Mouse (Mus musculus) CH12.LX (cell line): Measurements from ENCODE around the gene Zfand5. TPM values are rescaled to one million over a fixed set of nuclear protein-coding genes. Genes with fewer than 3 reads are reported as not detected.

ENCODE experiments used
- DNase-seq: peaks from one replicate; pipeline ENCODE4 v3.0.0-alpha.2; 2013; ENCODE audit errors: extremely low read depth
- H3K27ac ChIP-seq: 2 replicates; pipeline ENCODE4 v1.5.1; 2012; ENCODE audit warnings: low read depth, mild to moderate bottlenecking, control low read depth, moderate library complexity; ENCODE audit not compliant: insufficient read depth
- H3K27me3 ChIP-seq: replicated peaks from 2 replicates; pipeline ENCODE3; 2012; ENCODE audit warnings: inconsistent platforms
- H3K36me3 ChIP-seq, 2 experiments: replicated peaks in 1 of 2; 2 replicates each; pipeline versions ENCODE3 to v1.6.1; 2012; ENCODE audit warnings: inconsistent platforms in 1 of 2, low read length in 1 of 2, mild to moderate bottlenecking in 1 of 2, mixed read lengths in 1 of 2, moderate library complexity in 1 of 2; ENCODE audit not compliant: control insufficient read depth in 1 of 2, insufficient read depth in 1 of 2
- H3K4me1 ChIP-seq, 2 experiments: 2 replicates each; pipeline ENCODE4 v1.6.1; 2012; ENCODE audit warnings: inconsistent platforms in 1 of 2, moderate library complexity in 1 of 2; ENCODE audit not compliant: insufficient read depth in 2 of 2, control insufficient read depth in 1 of 2
- H3K4me2 ChIP-seq: 2 replicates; pipeline ENCODE4 v1.6.1; 2012; ENCODE audit warnings: low read depth, mild to moderate bottlenecking, control low read depth; ENCODE audit not compliant: poor library complexity, insufficient read depth, severe bottlenecking
- H3K4me3 ChIP-seq, 3 experiments: fragments of 150-350 bp in 1 of 3; sonication (generic) in 1 of 3; replicated peaks in 1 of 3; 2 replicates each; pipeline versions ENCODE3 to v1.5.1; 2011 to 2012; ENCODE audit warnings: low read depth in 2 of 3, low read length in 2 of 3, mild to moderate bottlenecking in 2 of 3, moderate library complexity in 2 of 3, control low read depth in 1 of 3, improper control_type of control experiment in 1 of 3, inconsistent platforms in 1 of 3, mixed read lengths in 1 of 3; ENCODE audit not compliant: poor library complexity in 1 of 3
- H3K79me2 ChIP-seq: replicated peaks from 2 replicates; pipeline ENCODE4 v1.6.1; 2012; ENCODE audit warnings: mild to moderate bottlenecking, moderate library complexity; ENCODE audit not compliant: control insufficient read depth, poor library complexity, insufficient read depth, severe bottlenecking; ENCODE audit errors: extremely low read depth
- H3K9ac ChIP-seq: 2 replicates; pipeline ENCODE4 v1.6.1; 2012; ENCODE audit warnings: low read depth, mild to moderate bottlenecking, control low read depth, moderate library complexity; ENCODE audit not compliant: insufficient read depth
- H3K9me3 ChIP-seq: replicated peaks from 2 replicates; pipeline ENCODE3; 2012; ENCODE audit warnings: low read length, inconsistent platforms, mixed read lengths
- BHLHE40 ChIP-seq: IDR thresholded peaks from 2 replicates; pipeline ENCODE4 v1.6.1; 2011; ENCODE audit warnings: mild to moderate bottlenecking, low read depth, low read length, improper control_type of control experiment
- CHD2 ChIP-seq: IDR thresholded peaks from 2 replicates; pipeline ENCODE4 v1.6.1; 2011; ENCODE audit warnings: low read length, improper control_type of control experiment
- GABPA ChIP-seq: IDR thresholded peaks from 2 replicates; pipeline ENCODE4 v1.6.1; 2012; ENCODE audit warnings: low read depth, low read length, improper control_type of control experiment, inconsistent platforms; ENCODE audit not compliant: insufficient replicate concordance
- IRF4 ChIP-seq: IDR thresholded peaks from 2 replicates; pipeline ENCODE4 v1.6.1; 2014; ENCODE audit warnings: low read depth, mild to moderate bottlenecking, inconsistent platforms, low read length, improper control_type of control experiment
- JUN ChIP-seq: IDR thresholded peaks from 2 replicates; pipeline ENCODE4 v1.6.1; 2011; ENCODE audit warnings: low read depth, mild to moderate bottlenecking, low read length, improper control_type of control experiment, moderate library complexity; ENCODE audit not compliant: insufficient read depth
- MEF2A ChIP-seq: IDR thresholded peaks from 2 replicates; pipeline ENCODE4 v1.6.1; 2014; ENCODE audit warnings: low read depth, mild to moderate bottlenecking, inconsistent platforms, low read length, improper control_type of control experiment, borderline replicate concordance
- MXI1 ChIP-seq: IDR thresholded peaks from 2 replicates; pipeline ENCODE4 v1.6.1; 2011; ENCODE audit warnings: mild to moderate bottlenecking, low read depth, low read length, improper control_type of control experiment
- MYC ChIP-seq: IDR thresholded peaks from 2 replicates; pipeline ENCODE4 v1.6.1; 2011; ENCODE audit warnings: low read depth, mild to moderate bottlenecking, improper control_type of control experiment, low read length
- SIN3A ChIP-seq: IDR thresholded peaks from 2 replicates; pipeline ENCODE4 v1.6.1; 2012; ENCODE audit warnings: low read length, improper control_type of control experiment, inconsistent platforms
- USF1 ChIP-seq: IDR thresholded peaks from 2 replicates; pipeline ENCODE4 v1.6.1; 2014; ENCODE audit warnings: low read depth, mild to moderate bottlenecking, inconsistent platforms, low read length, improper control_type of control experiment
- USF2 ChIP-seq: conservative IDR thresholded peaks from 2 replicates; pipeline ENCODE4 v1.6.1; 2011; ENCODE audit warnings: low read depth, low read length, improper control_type of control experiment
- ZKSCAN1 ChIP-seq: IDR thresholded peaks from 2 replicates; pipeline ENCODE4 v1.6.1; 2012; ENCODE audit warnings: low read depth, inconsistent platforms, low read length, improper control_type of control experiment, borderline replicate concordance
- ZMIZ1 ChIP-seq: IDR thresholded peaks from 2 replicates; pipeline ENCODE4 v1.6.1; 2012; ENCODE audit warnings: low read depth, mild to moderate bottlenecking, inconsistent platforms, low read length, improper control_type of control experiment
- ZNF384 ChIP-seq: IDR thresholded peaks from 2 replicates; pipeline ENCODE4 v1.6.1; 2012; ENCODE audit warnings: low read depth, low read length, improper control_type of control experiment, inconsistent platforms
- dilution Hi-C: fragments of 300-500 bp; cut with MboI; formaldehyde crosslinking; loops from 2 replicates; pipeline ENCODE4 v1.14.3; 2020; ENCODE audit warnings: low sequenced_read_pairs; ENCODE audit not compliant: extremely low pct_unique_long_range_greater_than_20kb, extremely low pct_ligation_motif_present
- in situ Hi-C: fragments of 300-500 bp; cut with MboI; formaldehyde crosslinking; loops from 3 replicates; pipeline ENCODE4 v1.14.3; 2019; ENCODE audit warnings: low sequenced_read_pairs, low pct_ligation_motif_present, low pct_unique_long_range_greater_than_20kb, mixed read lengths
- polyA plus RNA-seq: library from polyadenylated mRNA; unstranded; fragments of >175 nt; gene quantifications from 2 replicates; pipeline ENCODE4 v1.2.1, GENCODE M21; 2012; ENCODE audit warnings: low read depth; ENCODE audit not compliant: insufficient read length
- total RNA-seq, 2 experiments: library from RNA; depleted of rRNA; stranded (reverse); fragments of 300-350 nt in 1 of 2; fragments of >200 nt in 1 of 2; gene quantifications; 2 replicates each; pipeline ENCODE4 v1.2.3; 2012 to 2014

Gene Zfand5
- total and polyA plus RNA-seq, 3 experiments, result 40.9 to 87.9 (median 71.8) TPM

- Histone ChIP-seq H3K36me3 (no peaks in the 10 kb centered on the region), H3K4me1 (peaks cover 0 to 1% of the 10 kb centered on the region in 2 experiments; a peak in 2 of 4 replicates), H3K4me2 (no peak overlapping the region), H3K79me2 (no peaks in the 10 kb centered on the region), H3K9me3 (no peaks in the 10 kb centered on the region), H3K27me3 (no peaks in the 10 kb centered on the region), H3K4me3 (no peak overlapping the region), H3K9ac (no peak overlapping the region), H3K27ac (no peak overlapping the region)
- no peak for DNase-seq
- dilution Hi-C loops, result no loop called here
- in situ Hi-C loops, result no loop called here
- no peak for TF ChIP-seq GABPA
- TF ChIP-seq BHLHE40, result no peak
Measured at GRCm38 (mm10) chr19:21315701-21316100, 43.6 kb downstream of the Zfand5 start.

- H3K4me1 ChIP-seq, result no peaks in the 10 kb centered on the region
- no peak overlapping the region for H3K27ac ChIP-seq
- TF ChIP-seq IRF4 (no peak), CHD2 (no peak), MEF2A (no peak), USF2 (no peak)
- no peak overlapping the region for H3K4me3 ChIP-seq
- in situ Hi-C loops (no loop called here), dilution Hi-C loops (no loop called here)
- H3K9me3 ChIP-seq, result no peaks in the 10 kb centered on the region
- H3K4me2 ChIP-seq, result no peak overlapping the region
- no peaks in the 10 kb centered on the region for H3K27me3 ChIP-seq
- H3K9ac ChIP-seq, result no peak overlapping the region
- DNase-seq, result no peak
- no peaks in the 10 kb centered on the region for H3K79me2 ChIP-seq
- H3K36me3 ChIP-seq, result no peaks in the 10 kb centered on the region
Measured at GRCm38 (mm10) chr19:21319618-21320017, 47.5 kb downstream of the Zfand5 start.

DNA sequence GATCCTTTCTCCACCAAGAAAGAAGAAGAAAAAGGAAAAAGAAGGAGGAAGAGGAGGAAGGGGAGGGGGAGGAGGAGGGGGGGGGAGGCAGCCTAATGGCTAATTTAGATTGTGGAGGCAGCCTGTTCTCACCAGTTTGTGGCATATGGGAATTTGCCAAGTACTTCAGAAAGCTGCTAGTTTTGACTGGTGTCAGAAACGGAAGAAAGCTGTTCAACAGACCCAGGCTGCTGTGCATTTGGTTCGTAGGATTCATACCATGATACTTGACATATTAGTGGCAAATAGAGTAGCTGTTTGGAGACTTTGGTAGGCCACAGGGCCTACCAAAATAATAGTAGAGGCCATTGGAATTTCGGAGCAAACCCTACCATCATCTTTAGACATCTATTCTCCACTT lies 53.3 kb downstream of the Zfand5 start:
- no peak overlapping the region for H3K4me2 ChIP-seq
- no peak for DNase-seq
- H3K27ac ChIP-seq, result no peak overlapping the region
- H3K4me1 ChIP-seq, result no peaks in the 10 kb centered on the region
- TF ChIP-seq ZNF384 (no peak), MYC (no peak), USF1 (no peak), JUN (no peak), MXI1 (no peak), ZMIZ1 (no peak), IRF4 (no peak), ZKSCAN1 (no peak), SIN3A (no peak), GABPA (no peak)
- H3K4me3 ChIP-seq, result no peak overlapping the region
- no peaks in the 10 kb centered on the region for H3K79me2 ChIP-seq
- dilution Hi-C loops (no loop called here), in situ Hi-C loops (no loop called here)
- no peaks in the 10 kb centered on the region for H3K36me3 ChIP-seq
- H3K9me3 ChIP-seq, result no peaks in the 10 kb centered on the region
- no peaks in the 10 kb centered on the region for H3K27me3 ChIP-seq
- no peak overlapping the region for H3K9ac ChIP-seq
